9 mouse cellular contexts compared by ENCODE assay signal in the genomic region with DNA sequence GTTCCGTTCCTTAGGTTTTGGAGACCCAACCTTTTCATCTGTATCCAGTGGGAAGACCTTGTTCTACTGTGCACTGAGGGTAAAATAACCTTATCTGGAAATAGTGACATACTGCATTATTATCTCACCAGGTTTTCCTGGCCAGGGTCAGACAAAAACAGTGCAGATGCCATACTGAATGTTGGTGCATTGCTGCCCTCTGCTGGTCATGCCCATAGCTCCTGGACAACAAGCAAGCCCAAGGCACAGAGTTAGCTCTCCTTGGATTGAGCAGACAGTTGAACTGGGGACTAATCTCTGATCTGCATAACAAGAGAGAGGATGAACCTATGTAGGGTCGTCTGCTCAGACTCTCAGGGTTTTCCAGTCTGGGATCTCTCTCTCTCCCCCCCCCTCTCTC. TPM values are rescaled to one million over a fixed set of nuclear protein-coding genes. Genes with fewer than 3 reads are reported as not detected.
DNase-seq lines count a peak whose midpoint lies in the region; ATAC-seq and TF ChIP-seq lines count a peak whose summit lies in the region.
"Had no signal": no experiment of that assay in that cellular context is flagged by ENCODE, and none has a peak within 500 bp of the region (broad histone marks: within the 10 kb centered on the region; RNA-seq: fewer than 3 reads in every experiment).

No protein-coding gene starts in this region.

- no peak overlapping the region for H3K27ac ChIP-seq in forebrain, embryonic 16.5 days (ENCODE audit: low read length)
- H3K27ac ChIP-seq in lung, embryonic 14.5 days (ENCODE audit: low read depth), result no peak overlapping the region
- H3K27ac ChIP-seq in thymus, adult 2 months (ENCODE audit: control insufficient read depth, insufficient read depth, low read length), result no peak overlapping the region
- H3K27ac ChIP-seq: liver, embryonic 15.5 days had no signal

- H3K4me2 ChIP-seq in forebrain, embryonic 16.5 days (ENCODE audit: low read length), result no peak overlapping the region
- no peak overlapping the region for H3K4me2 ChIP-seq in lung, embryonic 14.5 days
- H3K4me2 ChIP-seq: liver, embryonic 15.5 days had no signal

- no peaks in the 10 kb centered on the region for H3K9me3 ChIP-seq in G1E (replicated peaks)
- H3K9me3 ChIP-seq in forebrain, embryonic 16.5 days (ENCODE audit: control insufficient read depth, low read length), result no peaks in the 10 kb centered on the region
- H3K9me3 ChIP-seq in lung, embryonic 14.5 days (ENCODE audit: low read depth, low read length), result no peaks in the 10 kb centered on the region
- H3K9me3 ChIP-seq: liver, embryonic 15.5 days had no signal

- peak; percentile 67 for DNase-seq in G1E (ENCODE audit: low spot score)
- peak; percentile 89 for DNase-seq in cerebellum, adult 11 months
- DNase-seq in heart, postnatal 4 days, result peak; percentile 95
- DNase-seq in layer of hippocampus, adult 18-20 months (ENCODE audit: low spot score in 2 of 2), result peak; percentile 74 to 96
- peak; percentile 97 for DNase-seq in lung, embryonic 14.5 days
- DNase-seq in ovary, postnatal 10 days (ENCODE audit: low spot score), result peak; percentile 72
- DNase-seq in thymus, adult 2 months, result peak; percentile 83

- H3K27me3 ChIP-seq in G1E (ENCODE audit: insufficient read depth, low read length), result peaks cover 12% of the 10 kb centered on the region; the same call in 1 of the 2 replicates
- no peaks in the 10 kb centered on the region for H3K27me3 ChIP-seq in forebrain, embryonic 16.5 days (replicated peaks; ENCODE audit: control insufficient read depth, insufficient read depth, low read length)
- H3K27me3 ChIP-seq in lung, embryonic 14.5 days (ENCODE audit: insufficient read depth, low read length), result no peaks in the 10 kb centered on the region
- no peaks in the 10 kb centered on the region for H3K27me3 ChIP-seq in thymus, adult 2 months (ENCODE audit: control insufficient read depth, insufficient read depth, low read length)
- H3K27me3 ChIP-seq: liver, embryonic 15.5 days had no signal

- no peaks in the 10 kb centered on the region for H3K36me3 ChIP-seq in G1E (replicated peaks)
- no peaks in the 10 kb centered on the region for H3K36me3 ChIP-seq in forebrain, embryonic 16.5 days (ENCODE audit: control insufficient read depth, insufficient read depth)
- no peaks in the 10 kb centered on the region for H3K36me3 ChIP-seq in lung, embryonic 14.5 days (ENCODE audit: insufficient read depth)
- H3K36me3 ChIP-seq in thymus, adult 2 months (ENCODE audit: control insufficient read depth, insufficient read depth, low read length), result no peaks in the 10 kb centered on the region
- H3K36me3 ChIP-seq: liver, embryonic 15.5 days had no signal

- no peak overlapping the region for H3K4me3 ChIP-seq in G1E (ENCODE audit: low read depth, low read length)
- no peak overlapping the region for H3K4me3 ChIP-seq in forebrain, embryonic 16.5 days (replicated peaks; ENCODE audit: low read length)
- no peak overlapping the region for H3K4me3 ChIP-seq in lung, embryonic 14.5 days (ENCODE audit: low read depth, low read length)
- H3K4me3 ChIP-seq in thymus, adult 2 months (ENCODE audit: control insufficient read depth, insufficient read depth, low read length), result no peak overlapping the region
- H3K4me3 ChIP-seq: liver, embryonic 15.5 days had no signal

- no peak for TF ChIP-seq POLR2A in thymus, adult 2 months (IDR thresholded peaks at IDR 0.05; ENCODE audit: control insufficient read depth, extremely low read depth, insufficient read depth, low read length, poor library complexity)

- H3K4me1 ChIP-seq in G1E (ENCODE audit: insufficient read depth, low read depth, low read length), result peaks cover 47% of the 10 kb centered on the region
- no peaks in the 10 kb centered on the region for H3K4me1 ChIP-seq in forebrain, embryonic 16.5 days (replicated peaks; ENCODE audit: control insufficient read depth, insufficient read depth, low read length)
- no peaks in the 10 kb centered on the region for H3K4me1 ChIP-seq in lung, embryonic 14.5 days (ENCODE audit: insufficient read depth)
- H3K4me1 ChIP-seq in thymus, adult 2 months (replicated peaks; ENCODE audit: control insufficient read depth, insufficient read depth, low read length), result no peaks in the 10 kb centered on the region

- ATAC-seq in G1E (ENCODE audit: extremely low read depth, insufficient number of reproducible peaks, low FRiP score, poor library complexity, severe bottlenecking), result peak; percentile 34; the same call in 1 of the 2 replicates
- peak; percentile 80 for ATAC-seq in forebrain, embryonic 16.5 days
- ATAC-seq in lung, embryonic 14.5 days (ENCODE audit: insufficient read depth), result peak; percentile 74

- 40% methylated on average over 2 of the region's 2 CpGs for WGBS in forebrain, embryonic 16.5 days
- 34% methylated on average over 2 of the region's 2 CpGs for WGBS in lung, embryonic 14.5 days
- WGBS in thymus, adult 2 months, result 50% methylated on average over 2 of the region's 2 CpGs

- H3K9ac ChIP-seq in forebrain, embryonic 16.5 days (replicated peaks; ENCODE audit: low read depth, low read length), result no peak overlapping the region
- no peak overlapping the region for H3K9ac ChIP-seq in lung, embryonic 14.5 days
- H3K9ac ChIP-seq: liver, embryonic 15.5 days had no signal

- TF ChIP-seq CTCF in G1E (IDR thresholded peaks at IDR 0.05; ENCODE audit: low read depth, low read length), result peak; percentile 94
- peak; percentile 97 for TF ChIP-seq CTCF in lung, embryonic 14.5 days (IDR thresholded peaks at IDR 0.05; ENCODE audit: low read depth)
- TF ChIP-seq CTCF in thymus, adult 2 months (IDR thresholded peaks at IDR 0.05; ENCODE audit: borderline replicate concordance, control insufficient read depth, extremely low read depth, insufficient read depth, low read length, poor library complexity), result peak; percentile 69; the same call in 1 of the 2 replicates

RNA-seq across cellular contexts. Expression of a gene that starts 12.9 kb away (rescaled TPM):
- total RNA-seq in G1E (2014; fragmentation: Nextera tagmentation) (22.9 and 25.3 TPM in 2 replicates), G1E (2017) (15.9 and 18.0 TPM in 2 replicates)
- polyA plus RNA-seq in G1E (2012), result 1.5 and 1.8 TPM in 2 replicates
- 55.1 and 57.1 TPM in 2 replicates for polyA plus RNA-seq in forebrain, embryonic 16.5 days (2015; fragmentation: Nextera tagmentation; extraction: Ambion mirVana)
- 10 to 100 TPM; 37.2 to 45.3 TPM for total RNA-seq in heart, postnatal 4 days (2021)
- total RNA-seq in layer of hippocampus, adult 18-20 months (2021), result 10 to 100 TPM; 40.9 to 46.9 TPM
- polyA plus RNA-seq in lung, embryonic 14.5 days (2014; fragmentation: Nextera tagmentation; extraction: Ambion mirVana), result 38.4 and 39.6 TPM in 2 replicates
- polyA plus RNA-seq in thymus, adult 2 months (2012; rRNA removed), result 0.52 and 1.6 TPM in 2 replicates

RNA-seq across cellular contexts. Expression of a gene that starts 16.5 kb away (rescaled TPM):
- 9.0 and 12.9 TPM in 2 replicates for total RNA-seq in G1E (2014; fragmentation: Nextera tagmentation)
- 7.2 and 8.9 TPM in 2 replicates for total RNA-seq in G1E (2017)
- polyA plus RNA-seq in G1E (2012), result 0.72 and 1.1 TPM in 2 replicates
- 2.1 and 2.4 TPM in 2 replicates for polyA plus RNA-seq in forebrain, embryonic 16.5 days (2015; fragmentation: Nextera tagmentation; extraction: Ambion mirVana)
- total RNA-seq in heart, postnatal 4 days (2021), result 1 to 10 TPM; 3.1 to 3.5 TPM
- 1 to 10 TPM; 7.2 to 9.9 TPM for total RNA-seq in layer of hippocampus, adult 18-20 months (2021)
- 1.3 and 2.7 TPM in 2 replicates for polyA plus RNA-seq in lung, embryonic 14.5 days (2014; fragmentation: Nextera tagmentation; extraction: Ambion mirVana)
- polyA plus RNA-seq in thymus, adult 2 months (2012; rRNA removed), result 12.9 and 18.5 TPM in 2 replicates

Comparison
In these comparisons a context has a peak if more than half of its experiments do, and no peak if none do; other contexts are left out.
1. RNA of a gene that starts 12.9 kb away (polyA plus RNA-seq): 55.1 to 57.1 TPM in forebrain, embryonic 16.5 days and 38.4 to 39.6 TPM in lung, embryonic 14.5 days; 0.52 to 1.6 TPM in thymus, adult 2 months and 1.5 to 1.8 TPM in G1E; every median in the first group is over 10 times any median in the second.
2. Peak in every context shown above with its lines, with median percentiles within 50 percentile points of each other: ATAC-seq, DNase-seq and CTCF ChIP-seq.